25 mouse cellular contexts compared by ENCODE assay signal in the genomic region with DNA sequence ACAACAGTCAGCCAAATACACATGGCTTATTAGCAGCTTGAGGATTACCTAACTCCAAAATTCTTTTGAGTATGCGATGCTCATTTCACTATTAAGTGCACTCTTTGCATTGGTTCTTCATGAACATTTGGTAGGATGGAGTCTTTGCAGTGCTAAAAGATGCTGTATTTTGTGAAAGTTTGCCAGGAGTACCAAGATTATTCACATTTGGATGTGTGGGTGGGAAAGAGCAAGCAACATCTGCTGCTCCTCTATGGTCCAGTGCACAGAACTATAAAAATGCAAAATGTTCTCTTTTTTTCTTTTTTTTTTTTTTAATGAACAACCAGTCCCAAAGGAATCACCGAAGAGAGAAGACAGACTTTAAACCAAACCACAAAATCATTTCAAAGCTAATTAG.
DNase-seq lines count a peak whose midpoint lies in the region; ATAC-seq lines count a peak whose summit lies in the region.
"Had no signal": no experiment of that assay in that cellular context is flagged by ENCODE, and none has a peak within 500 bp of the region (broad histone marks: within the 10 kb centered on the region; RNA-seq: fewer than 3 reads in every experiment).

No protein-coding gene starts in this region.

- DNase-seq in frontal cortex, adult 2 months (ENCODE audit: extremely low spot score in 1 of 2, low spot score in 1 of 2) = peak; percentile 46 to 76
- DNase-seq in frontal cortex, postnatal 14 days (ENCODE audit: low spot score in 2 of 2) = no peak
- DNase-seq in left cerebral cortex, adult 11 months (ENCODE audit: low spot score) = peak; percentile 25
- no peak for DNase-seq in left cerebral cortex, postnatal 4 days
- DNase-seq in layer of hippocampus, adult 8-10 months (ENCODE audit: low spot score in 2 of 2) = peak; percentile 31 to 45
- DNase-seq in left cerebral cortex, postnatal 25 days (ENCODE audit: low spot score in 2 of 2) = peak; percentile 17 to 79
- DNase-seq in cerebellum, postnatal 4 days (ENCODE audit: low spot score in 2 of 2) = no peak
- DNase-seq: adrenal gland, postnatal 14 days; cerebellum, adult 9-11 months; heart, adult 11 months; liver; liver, postnatal 0 days; spleen, adult 18-20 months had no signal

- WGBS in kidney, embryonic 15.5 days = 81% methylated on average over 2 of the region's 2 CpGs

- H3K9me3 ChIP-seq in kidney, embryonic 15.5 days (replicated peaks) = no peaks in the 10 kb centered on the region
- H3K9me3 ChIP-seq: embryonic facial prominence, embryonic 10.5 days; forebrain, embryonic 15.5 days; limb, embryonic 10.5 days; midbrain, embryonic 10.5 days; neural tube, embryonic 13.5 days had no signal

- no peaks in the 10 kb centered on the region for H3K4me1 ChIP-seq in kidney, embryonic 15.5 days
- H3K4me1 ChIP-seq: embryonic facial prominence, embryonic 10.5 days; forebrain, embryonic 15.5 days; limb, embryonic 10.5 days; midbrain, embryonic 10.5 days; neural tube, embryonic 13.5 days had no signal

- no peak overlapping the region for H3K27ac ChIP-seq in kidney, embryonic 15.5 days
- H3K27ac ChIP-seq: embryonic facial prominence, embryonic 10.5 days; forebrain, embryonic 15.5 days; hindbrain, postnatal 0 days; limb, embryonic 10.5 days; midbrain, embryonic 10.5 days; neural tube, embryonic 13.5 days had no signal

- H3K27me3 ChIP-seq in kidney, embryonic 15.5 days = no peaks in the 10 kb centered on the region
- H3K27me3 ChIP-seq: forebrain, embryonic 15.5 days; neural tube, embryonic 13.5 days had no signal

- no peak overlapping the region for H3K4me3 ChIP-seq in kidney, embryonic 15.5 days (replicated peaks)
- H3K4me3 ChIP-seq: embryonic facial prominence, embryonic 10.5 days; forebrain, embryonic 15.5 days; limb, embryonic 10.5 days; midbrain, embryonic 10.5 days; myocyte; neural tube, embryonic 13.5 days had no signal

- H3K4me2 ChIP-seq in kidney, embryonic 15.5 days = no peak overlapping the region
- H3K4me2 ChIP-seq: forebrain, embryonic 15.5 days; heart, embryonic 11.5 days; neural tube, embryonic 13.5 days had no signal

- intact Hi-C loops in left cerebral cortex, postnatal 4 days (cut with DNase I) = no loop called here
- intact Hi-C loops in left cerebral cortex, postnatal 25 days (cut with DNase I) = loop anchor here (2.0 to 10.0 kb wide), 3 partner anchors 107 to 447 kb away; no protein-coding TSS in a partner anchor

- H3K9ac ChIP-seq in kidney, embryonic 15.5 days = no peak overlapping the region
- H3K9ac ChIP-seq: forebrain, embryonic 15.5 days; liver, postnatal 0 days; neural tube, embryonic 13.5 days had no signal

- H3K36me3 ChIP-seq in kidney, embryonic 15.5 days = no peaks in the 10 kb centered on the region
- H3K36me3 ChIP-seq: embryonic facial prominence, embryonic 10.5 days; forebrain, embryonic 15.5 days; limb, embryonic 10.5 days; midbrain, embryonic 10.5 days; neural tube, embryonic 13.5 days had no signal

- no peak for ATAC-seq in kidney, embryonic 15.5 days (replicated peaks; ENCODE audit: low FRiP score)
- ATAC-seq: forebrain, embryonic 15.5 days; hindbrain, postnatal 0 days; intestine, embryonic 16.5 days; liver, postnatal 0 days; lung, postnatal 0 days; midbrain, embryonic 16.5 days had no signal

Comparison
In these comparisons a context has a peak if more than half of its experiments do, and no peak if none do; other contexts are left out.
1. DNase-seq: peak in frontal cortex, adult 2 months (2 of 2), left cerebral cortex, adult 11 months (single experiment), layer of hippocampus, adult 8-10 months (2 of 2) and left cerebral cortex, postnatal 25 days (2 of 2); none in frontal cortex, postnatal 14 days (0 of 2), left cerebral cortex, postnatal 4 days (single experiment) and cerebellum, postnatal 4 days (0 of 2).